Mouse (Mus musculus) adrenal gland, adult 2 months (tissue): ENCODE results near the gene Otulinl. TPM values are rescaled to one million over a fixed set of nuclear protein-coding genes. Genes with fewer than 3 reads are reported as not detected.
A peak's percentile ranks its signal among the peaks of the same experiment; 100 is the strongest.

Source experiments
- DNase-seq: peaks from one replicate; pipeline ENCODE4 v3.0.0; 2021
- polyA plus RNA-seq: library from polyadenylated mRNA; depleted of rRNA; stranded (reverse); fragments of >200 nt; gene quantifications from 2 replicates; pipeline ENCODE4 v1.2.3, GENCODE M21; 2012
- total RNA-seq, 2 experiments: library from RNA; stranded (reverse); gene quantifications; 2 replicates each; pipeline ENCODE4 v1.2.3; 2021

Gene Otulinl
- total and polyA plus RNA-seq, 3 experiments, result 1.2 to 5.0 (median 4.4) TPM

DNA sequence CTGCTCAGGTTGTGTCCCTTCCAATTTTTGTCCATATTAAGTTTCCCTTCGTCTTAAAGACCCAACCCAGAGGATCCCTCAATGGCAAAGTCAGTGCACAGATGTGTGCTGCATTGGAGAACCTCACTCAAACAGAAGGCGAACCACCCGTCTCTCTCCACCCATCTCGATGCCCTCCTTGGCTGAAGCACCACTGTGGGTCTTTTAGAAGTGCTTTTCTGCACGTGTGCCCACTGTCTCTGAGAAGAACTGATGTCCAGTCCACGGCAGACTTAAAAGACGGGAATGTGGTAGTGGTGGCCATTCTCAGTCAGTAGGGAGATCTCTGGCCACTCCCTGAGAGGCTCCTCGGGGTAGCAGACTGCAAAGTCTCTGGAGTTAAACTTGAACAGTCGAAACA is 24.8 kb downstream of the Otulinl start:
- no peak for DNase-seq

DNA sequence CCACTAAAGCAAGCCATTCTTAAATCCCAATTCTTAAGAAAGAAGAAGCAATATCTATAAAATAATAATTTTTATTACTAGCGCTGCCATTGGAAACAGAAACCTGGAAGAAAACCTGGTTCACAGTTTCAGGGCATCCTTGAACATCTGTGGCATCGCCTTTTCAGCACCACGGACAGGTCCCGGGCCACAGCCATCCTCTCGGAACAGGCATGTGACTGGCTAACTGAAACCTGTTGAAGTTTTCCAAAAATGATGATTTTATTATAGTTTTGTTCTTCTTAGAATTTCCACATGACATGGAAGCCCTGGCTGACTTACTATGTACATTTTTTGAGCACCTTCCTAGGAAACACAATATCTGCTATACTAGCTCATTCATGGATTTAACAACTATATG is 26.4 kb downstream of the Otulinl start:
- DNase-seq, result peak; percentile 33

DNA sequence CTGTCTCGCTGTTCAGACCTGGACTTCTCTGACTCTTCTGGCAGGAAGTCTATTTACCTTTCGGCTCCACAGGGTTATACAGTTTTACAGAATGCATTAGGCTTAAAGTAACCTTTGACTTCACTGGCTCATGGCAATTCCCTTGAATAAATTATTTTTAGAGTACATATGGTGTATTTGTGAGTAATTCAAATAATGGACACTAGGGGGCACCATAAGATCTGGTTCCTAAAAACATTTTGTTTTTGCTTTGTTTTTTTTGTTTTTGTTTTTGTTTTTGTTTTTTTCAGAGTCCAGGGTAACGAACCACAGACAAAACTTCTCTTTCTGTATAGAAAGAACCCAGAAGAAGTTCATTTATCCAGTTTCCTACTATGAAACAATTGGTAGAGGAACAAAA is 33.7 kb downstream of the Otulinl start:
- no peak for DNase-seq

DNA sequence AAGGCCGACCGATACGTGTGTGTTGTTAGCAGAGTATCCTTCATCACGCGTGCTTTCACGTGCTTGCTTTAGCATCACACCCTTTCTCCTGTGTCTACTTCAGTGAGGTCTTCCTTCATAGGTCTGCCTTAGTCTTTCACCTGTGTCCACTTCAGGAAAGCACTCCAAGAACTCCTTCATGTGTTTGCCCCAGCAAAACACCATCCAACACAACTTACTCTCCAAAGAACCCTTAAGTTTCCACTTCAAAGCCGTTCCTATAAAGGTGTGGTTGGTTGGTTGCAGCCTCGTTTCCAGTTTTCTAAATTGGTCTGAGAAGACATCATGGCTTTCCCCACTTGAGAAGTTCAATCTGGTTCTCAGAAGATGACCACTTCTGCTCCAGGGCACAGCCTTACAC is 34.7 kb downstream of the Otulinl start:
- DNase-seq, result no peak

DNA sequence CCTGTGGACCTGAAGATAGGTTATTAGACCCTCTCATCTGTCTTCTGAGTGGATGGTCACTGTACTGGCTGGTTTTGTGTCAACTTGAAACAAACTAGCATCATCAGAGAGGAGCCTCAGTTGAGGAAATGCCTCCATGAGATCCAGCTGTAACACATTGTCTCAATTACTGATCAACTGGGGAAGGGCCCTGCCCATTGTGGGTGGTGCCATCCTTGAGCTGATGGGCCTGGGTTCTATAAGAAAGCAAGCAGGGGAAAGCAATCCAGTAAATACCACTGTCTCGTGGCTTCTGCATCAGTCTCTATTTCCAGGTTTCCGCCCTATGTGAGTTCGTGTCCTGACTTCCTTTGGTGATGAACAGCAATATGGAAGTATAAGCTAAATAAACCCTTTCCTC is 36.1 kb downstream of the Otulinl start:
- DNase-seq, result no peak

DNA sequence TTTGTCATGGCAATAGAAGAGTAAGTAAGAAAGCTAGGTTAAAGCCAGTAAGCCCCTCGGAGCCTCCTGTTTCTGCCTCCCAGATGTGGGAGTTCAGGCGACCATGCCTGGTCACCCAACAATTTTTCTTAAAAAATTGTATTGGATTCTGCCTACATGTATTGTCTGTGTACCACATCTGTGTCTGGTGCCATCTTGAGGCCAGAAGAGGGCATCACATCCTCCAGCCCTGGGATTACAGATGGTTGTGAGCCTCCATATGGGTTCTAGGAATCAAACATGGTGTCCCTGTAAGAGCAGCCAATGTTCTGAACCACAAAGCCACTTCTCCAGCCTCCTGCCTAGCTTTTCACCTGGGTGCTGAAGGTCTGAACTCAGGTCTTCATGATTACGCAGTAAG is 38.5 kb downstream of the Otulinl start:
- DNase-seq, result peak; percentile 48

DNA sequence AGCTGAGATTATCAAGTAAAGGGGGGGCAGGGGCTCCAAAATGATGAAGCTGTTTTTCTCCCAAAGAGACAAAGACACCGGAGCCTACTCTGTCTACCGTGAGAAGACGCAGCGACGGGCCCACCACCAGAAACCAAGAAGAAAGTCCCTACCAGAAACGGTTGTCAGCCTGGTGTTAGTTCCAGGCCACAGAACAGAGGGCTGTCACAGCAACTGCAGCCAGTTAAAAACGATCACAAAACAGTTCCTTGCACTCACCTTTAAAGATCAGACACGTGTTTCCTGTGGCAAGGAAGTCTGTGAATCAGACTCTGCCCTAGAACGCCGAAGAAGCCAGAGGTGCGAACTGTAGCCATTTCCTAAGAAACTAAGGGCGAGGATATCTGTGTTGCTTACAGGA is 40.2 kb downstream of the Otulinl start:
- DNase-seq, result no peak

DNA sequence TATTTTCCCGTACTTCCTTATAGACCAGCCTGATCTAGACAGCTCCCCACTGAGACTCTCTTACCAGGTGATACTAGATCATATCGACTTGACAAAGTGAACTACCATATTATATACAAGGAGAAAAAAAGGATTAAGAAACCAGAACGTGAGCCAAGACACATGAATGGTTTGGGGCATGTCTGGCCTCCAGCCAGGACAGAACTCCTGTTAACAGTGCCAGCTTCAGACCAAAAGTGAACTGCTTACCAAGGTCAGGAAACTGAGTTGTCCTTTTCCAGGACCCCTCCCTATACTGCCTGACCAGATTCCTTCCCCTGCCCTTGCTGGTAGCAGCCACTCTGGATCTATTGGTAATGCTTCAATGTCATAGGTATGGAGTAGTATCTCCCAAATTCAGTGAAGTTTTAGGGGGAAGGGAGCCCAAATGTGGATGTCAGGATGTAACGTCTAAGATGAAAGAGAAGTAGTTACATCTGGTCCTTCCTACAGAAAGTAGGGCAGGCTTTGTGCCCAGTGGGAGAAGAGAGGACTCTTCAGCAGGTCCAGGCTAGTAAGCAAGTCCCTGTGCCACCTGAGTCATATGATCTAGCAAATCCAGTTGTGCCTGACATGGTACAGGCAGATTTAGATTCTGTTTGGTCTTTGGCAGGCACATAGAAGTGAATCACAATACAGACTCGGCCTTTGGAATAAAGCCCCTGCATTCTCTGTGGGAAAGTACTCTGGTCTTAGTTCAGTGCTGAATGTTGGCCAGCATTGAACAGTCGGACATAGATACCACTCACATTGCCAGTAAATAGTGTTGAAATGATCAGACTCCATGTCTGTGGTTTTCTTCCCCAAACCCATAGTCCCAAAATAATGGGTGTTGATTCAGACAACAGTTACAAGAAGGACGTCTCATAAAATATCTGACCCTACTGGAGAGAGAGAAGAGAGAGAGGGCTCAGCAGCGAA is 47.2 kb downstream of the Otulinl start:
- DNase-seq, result peak; percentile 59

DNA sequence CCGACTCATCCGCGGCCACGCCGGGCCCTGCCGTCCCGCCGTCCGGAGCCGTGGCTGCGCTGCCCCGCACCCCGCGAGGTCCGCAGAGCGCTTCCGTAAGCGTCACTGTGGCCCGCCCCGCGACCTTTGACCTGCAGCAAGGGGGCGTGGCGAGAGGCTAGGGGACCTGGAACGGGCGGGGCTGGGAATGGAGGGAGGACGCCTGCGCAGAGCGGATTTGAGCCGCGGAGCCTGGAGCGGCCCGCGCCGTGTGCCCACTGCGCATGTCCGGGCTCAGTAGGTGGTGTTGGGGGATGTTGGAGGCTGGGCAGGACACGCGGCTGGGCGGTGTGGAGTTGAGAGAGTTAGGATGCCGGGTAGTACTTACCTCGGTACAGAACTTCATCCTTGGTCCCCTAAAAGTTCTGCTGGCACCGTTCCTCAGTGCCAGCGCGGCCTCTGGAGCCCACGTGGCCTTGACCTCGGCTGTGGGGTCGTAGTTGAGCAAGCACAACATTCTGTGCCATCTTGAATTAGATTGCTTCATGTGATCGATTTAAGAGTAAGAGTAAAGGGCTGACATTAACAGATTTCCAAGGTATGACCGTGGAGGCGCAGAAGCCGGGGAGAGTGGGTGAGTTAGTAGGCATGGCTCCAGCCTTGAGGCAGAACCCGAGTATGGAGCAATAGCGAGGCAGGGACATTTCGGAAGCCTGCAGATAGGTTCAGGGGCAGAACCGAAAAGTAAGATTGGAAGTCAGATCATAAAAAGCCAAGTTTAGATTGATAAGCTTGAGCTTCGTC is 50.6 kb downstream of the Otulinl start, which contains the start of gene Otulin:
TSS of gene Otulin (minus strand) at position 93 of the 783 bp plus-strand sequence.
- DNase-seq, result peak; percentile 99

DNA sequence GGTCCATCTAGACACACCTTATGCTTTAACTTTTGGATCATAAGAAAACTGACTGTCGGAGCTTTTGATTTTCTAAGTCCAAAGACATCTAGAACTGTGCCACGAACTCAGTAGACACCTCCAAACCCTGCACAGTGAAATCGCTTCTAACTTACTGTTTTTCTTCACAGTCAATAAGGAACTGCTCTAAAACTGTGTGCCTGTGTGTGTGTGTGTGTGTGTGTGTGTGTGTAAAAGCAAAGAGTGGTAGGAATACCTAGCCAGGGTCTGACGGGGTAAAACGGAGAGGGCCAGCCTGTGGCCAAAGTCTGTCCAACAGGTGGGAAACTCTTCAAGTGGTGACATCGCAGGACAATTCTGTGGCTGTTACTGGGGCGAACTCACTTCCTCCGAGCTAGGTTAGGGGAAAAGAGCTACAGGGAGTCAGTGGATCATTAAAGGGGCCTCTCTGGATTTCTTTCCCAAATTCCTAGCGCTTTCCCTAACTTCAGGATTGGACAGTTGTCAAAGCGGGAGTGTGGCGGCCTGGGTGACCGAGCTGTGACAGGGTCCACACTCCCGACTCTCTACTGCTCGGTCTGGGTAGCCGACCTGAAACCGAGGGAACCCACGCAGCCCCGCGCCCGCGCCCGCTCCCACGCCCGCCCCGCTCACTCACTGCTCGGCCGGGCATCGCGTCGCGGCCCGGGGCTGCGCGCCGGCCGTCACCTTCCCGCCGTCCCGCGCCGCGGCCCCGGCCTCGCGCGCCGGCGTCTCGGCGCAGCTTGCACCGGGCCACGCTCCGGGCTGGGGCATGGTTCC is 51.4 kb downstream of the Otulinl start:
- DNase-seq, result no peak

DNA sequence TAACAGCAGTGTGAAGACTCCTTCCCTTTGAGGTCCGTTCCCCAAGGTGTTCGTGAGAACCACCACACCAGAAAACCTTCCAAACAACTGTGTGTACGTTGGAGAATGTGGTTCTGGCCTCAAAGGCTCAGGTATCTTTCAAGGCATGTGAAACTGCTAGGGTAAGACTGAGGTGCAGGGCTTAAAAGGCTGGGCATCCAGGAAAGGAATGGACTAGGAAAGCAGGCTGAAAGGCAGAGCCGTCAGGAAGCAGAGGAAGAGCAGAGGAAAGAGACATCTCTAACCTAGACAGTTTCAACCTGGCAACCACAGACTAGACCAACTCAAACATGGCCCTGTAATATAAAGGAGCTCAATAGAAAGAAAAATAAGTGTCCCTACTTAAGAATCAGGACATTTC is 52.3 kb downstream of the Otulinl start:
- DNase-seq, result no peak

DNA sequence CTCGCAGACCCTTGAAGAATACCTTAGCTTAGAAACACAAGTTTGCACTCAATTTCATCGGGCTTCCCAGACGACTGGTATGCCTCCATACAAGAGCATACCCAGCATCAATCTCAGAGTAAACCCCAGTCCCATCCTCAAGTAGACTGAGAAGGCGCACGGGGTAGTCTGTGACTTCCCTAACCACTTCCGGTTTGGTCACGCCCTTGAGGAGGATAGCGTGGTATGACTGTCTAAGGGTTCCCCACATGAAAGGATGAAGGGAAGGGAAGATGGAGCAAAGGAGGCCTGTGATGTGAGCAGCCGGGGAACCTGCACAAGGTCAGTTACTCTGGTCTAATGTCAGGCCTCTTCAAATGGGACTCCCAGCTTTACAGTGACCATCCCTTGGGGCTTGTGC is 53.6 kb downstream of the Otulinl start:
- DNase-seq, result no peak

DNA sequence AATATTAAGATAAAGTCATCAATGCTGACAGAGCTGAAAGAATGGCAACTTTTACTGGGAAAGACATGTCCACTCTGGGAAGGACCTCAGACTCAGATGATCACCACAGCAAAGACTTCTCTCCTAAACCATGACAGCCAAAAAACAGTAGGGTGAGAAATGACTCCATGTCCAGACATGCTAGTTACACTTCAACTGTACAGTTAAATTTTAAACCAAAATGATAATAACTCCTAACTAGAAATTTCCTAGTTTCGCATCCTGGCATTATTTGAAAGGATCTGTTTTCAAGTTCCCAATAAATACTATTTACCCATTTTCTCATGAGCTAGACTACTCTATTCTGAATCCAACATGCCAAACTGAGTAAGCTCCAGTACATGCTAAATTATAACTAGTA is 55.1 kb downstream of the Otulinl start:
- DNase-seq, result no peak

DNA sequence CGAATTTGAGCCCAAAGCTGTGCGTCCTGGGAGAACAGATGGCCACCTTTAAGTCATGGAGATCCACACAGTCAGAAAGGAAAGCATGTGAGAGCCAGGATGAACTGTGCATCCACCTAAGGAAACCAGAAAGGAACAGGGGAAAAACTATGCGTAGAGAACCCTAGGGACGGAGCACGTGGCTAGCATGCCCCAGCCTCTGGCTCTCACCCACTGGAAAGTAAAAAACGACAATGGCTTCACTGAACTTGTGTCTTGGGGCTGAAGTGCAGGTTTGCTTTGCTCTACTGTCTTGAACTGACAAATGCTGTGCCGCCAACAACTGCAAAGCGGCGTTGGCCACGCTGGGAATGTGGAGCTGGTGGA is 55.5 kb downstream of the Otulinl start:
- DNase-seq, result no peak

DNA sequence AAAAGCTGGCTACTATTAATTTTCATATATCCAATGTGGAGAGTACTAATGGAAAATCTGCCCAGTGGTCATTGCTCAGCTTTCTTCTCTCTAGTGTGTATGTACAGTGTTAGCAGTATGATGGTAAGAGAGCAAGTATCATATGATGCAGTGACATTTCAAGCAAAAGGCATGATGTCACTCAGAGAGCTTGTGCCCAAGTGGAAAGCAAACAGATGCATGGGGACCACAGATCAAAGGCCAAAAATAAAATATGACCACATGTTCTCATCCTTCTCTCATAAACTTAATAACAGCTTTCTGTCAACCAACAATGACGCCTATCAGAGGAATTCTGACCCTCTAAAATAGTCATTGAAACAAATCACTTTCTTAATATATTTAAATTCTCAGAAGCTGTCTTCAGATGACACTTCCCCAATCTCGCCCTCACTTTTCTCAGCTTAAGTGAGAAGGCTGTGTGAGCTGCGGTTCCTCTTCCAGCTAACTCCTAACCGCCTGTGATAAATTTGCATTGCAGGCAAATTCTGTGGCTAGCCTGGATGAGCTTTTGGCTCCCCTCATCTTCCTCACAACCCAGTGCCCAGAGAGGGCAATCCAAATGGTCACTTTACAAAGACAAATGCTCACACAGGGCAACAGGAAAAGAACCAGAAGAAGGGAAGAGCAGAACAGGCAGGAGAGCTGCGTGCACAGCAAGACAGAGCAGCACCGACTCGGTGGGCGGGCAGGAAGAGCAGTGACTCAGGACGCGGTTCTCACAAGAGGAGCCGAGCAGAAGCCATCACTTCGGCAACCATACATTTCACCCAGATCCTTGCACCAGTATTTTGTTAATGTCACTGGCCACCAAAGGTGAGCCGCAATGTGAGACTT is 56.1 kb downstream of the Otulinl start:
- DNase-seq, result no peak

DNA sequence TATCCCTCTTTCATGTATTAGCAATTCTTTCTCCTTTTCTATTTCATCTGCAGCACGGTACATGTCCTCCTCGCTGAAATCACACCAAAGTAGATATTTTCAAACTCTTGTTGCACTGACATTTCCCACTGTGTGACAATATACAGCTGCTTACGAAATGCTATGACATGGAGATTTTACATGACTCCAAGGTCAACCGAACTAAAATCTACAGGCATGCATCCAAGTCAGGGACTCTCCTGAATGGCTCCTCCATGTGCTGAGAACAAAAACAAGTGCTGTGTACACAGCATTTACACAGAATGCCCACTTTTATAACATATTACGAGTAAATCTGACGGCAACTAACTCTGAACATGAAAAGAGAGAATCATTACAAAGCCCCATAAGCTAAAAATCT is 58.1 kb downstream of the Otulinl start:
- peak; percentile 33 for DNase-seq

DNA sequence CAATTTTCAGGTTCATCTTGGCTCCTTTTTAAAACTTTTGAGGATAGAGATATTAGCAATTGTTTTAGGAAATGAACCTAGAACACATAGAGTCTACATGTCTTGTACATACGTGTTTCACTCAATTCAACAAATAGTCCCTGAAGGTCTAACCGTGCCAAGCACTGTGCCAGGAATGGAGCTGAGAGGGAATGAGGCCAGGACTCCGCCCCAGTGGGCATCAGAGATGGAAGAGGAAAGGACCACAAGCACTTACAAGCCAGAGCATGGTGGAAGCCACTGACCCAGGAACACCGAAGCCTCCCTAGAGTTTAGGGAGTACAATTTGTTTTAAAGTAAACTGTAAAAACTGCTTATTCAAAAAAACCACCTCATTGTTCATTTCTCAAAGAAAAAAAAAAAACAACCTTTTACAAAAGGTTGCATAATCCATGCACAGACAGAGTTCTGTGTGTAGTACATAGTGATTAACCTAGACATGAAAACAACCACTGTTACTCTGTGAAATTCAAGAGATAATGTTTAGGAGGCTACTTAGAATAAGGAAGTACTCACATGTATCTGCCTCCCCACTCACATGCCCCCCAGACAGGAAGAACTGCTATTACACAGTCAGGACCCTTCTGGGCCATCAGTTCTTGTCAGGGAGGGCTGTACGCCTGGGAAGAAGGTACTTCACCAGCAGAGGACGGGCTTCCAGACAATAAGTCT is 60.7 kb downstream of the Otulinl start:
- DNase-seq, result no peak

DNA sequence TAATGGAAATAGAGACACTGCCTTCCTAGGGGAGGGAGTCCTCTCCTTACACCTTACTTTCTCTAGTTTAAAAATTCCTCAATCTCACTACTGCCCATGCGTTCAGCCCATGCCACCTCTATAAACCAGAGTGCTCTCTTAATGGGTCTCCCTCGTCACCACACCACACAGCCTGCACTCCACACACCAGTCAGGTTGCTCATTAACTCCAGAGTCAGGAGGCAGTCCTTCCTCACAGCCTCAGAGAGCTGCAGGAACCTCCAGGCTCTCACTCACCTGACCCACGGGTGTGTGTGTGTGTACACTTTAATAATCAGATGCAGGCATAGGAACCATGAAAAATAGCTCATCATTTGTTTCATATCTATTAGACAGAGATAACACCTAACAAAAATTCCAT is 61.7 kb downstream of the Otulinl start:
- DNase-seq, result no peak

DNA sequence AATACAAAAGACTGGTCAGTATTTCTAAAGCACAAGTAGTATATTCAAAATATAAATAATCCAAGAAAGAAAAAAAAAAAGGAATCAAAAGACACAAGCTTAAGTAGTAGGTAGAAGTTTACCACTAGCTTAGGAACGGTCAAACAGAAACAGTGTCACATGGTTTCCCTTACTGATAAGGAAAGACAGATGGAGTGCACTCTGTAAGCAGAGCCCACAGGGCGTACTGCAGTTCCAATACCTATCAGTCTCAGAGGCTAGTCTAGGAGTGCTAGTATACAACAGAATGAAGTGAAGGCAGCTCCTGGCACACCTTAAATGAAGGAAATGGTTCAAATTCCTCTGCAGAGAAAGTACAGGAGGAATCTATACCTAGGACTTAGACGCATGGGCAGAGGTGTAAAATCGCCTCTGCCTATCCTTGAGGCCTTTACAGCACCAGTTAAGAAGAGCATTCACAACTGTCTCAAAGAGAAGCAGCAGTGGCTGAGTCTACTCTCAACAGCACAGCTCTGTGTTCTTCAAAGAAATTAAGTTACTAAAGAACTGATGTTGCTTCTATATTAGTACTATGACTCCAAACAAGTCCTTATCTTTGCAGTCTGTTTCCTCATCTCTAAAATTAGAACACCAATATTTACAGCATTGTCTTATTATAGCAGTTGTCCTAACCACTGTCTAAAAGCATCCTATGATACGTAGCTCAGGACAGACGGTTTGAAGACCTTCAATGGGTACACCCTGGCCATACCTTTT is 62.4 kb downstream of the Otulinl start:
- no peak for DNase-seq

DNA sequence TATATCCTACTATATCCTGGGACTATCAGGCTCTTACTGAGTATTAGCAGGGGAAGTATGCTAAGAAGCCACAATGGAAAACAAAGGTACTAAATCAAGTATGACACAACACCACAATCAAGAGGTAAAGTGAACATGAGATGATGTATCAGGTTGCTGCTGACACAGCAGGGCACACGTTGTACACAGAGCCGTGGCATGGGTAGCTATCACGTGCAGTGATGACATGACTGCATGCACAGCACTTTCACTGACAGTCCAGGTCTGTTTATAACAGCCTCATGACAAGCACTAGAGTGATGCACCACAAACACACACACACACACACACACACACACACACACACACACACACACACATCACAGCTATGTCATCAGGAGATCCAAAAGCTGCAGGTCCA is 64.2 kb downstream of the Otulinl start:
- no peak for DNase-seq
